Mouse (Mus musculus) liver, postnatal 0 days (tissue): Measurements from ENCODE around the gene Cenps.

ENCODE experiments used
- CTCF ChIP-seq: sonication (generic); IDR thresholded peaks from 2 replicates; pipeline ENCODE4 v1.5.1; 2016; ENCODE audit warnings: antibody characterized with exemption, low read depth
- EP300 ChIP-seq: IDR thresholded peaks from 2 replicates; pipeline ENCODE4 v1.6.1; 2016; ENCODE audit warnings: antibody characterized with exemption, low read depth, mild to moderate bottlenecking

- TF ChIP-seq CTCF, result no peak
- no peak for TF ChIP-seq EP300
Measured at GRCm38 (mm10) chr4:149170394-149170931, 33.0 kb upstream of the Cenps start.
